Mouse (Mus musculus) lung, postnatal 4 days (tissue): ENCODE results near the gene Zfp362.

ENCODE experiments used
- DNase-seq, 2 experiments: peaks; one replicate each; pipeline ENCODE4 v3.0.0; 2021

The Zfp362 gene

DNA sequence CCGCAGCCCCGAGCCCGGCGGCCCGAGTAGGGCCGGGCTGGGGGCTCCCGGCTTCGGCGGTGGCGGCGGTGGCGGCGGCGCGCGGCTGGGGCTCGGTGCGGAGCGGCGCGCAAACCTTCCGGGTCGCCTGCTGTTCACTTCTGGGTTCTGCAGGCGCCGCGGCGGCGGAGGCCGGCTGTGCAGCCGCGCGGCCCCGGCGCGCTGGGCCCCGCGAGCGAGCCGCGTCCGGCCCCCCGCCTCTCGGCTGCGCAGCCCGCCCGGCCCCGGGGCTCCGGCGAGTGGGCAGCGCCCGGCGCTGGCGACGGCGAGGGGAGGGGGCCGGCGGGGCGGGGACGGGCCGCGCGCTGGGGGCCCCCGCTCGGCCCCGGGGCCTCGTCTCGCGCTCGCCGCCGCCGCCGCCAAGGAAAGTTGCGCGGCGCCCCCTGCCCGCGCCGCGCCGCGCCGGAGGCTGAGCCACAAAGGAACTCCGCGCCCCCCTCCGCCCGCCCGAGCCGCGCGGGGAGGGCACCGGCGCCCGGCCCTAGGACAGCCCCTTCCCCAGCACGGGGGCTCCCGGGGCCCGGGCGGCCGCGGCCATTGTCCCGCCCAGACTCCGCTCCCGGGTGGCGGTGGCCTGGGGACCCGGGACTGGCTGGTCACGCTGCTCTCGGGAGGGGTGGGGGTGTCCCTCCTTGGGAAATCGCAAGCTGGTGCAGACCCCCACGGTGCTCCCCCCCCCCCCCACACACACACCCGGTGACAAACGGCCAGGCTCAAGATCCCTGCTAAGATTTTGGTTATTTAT is at the start of gene Zfp362:
Gene Zfp362, minus strand, starts transcription at position 3 of the 784 bp plus-strand sequence.
- DNase-seq, result peak; percentile 69 to 81

DNA sequence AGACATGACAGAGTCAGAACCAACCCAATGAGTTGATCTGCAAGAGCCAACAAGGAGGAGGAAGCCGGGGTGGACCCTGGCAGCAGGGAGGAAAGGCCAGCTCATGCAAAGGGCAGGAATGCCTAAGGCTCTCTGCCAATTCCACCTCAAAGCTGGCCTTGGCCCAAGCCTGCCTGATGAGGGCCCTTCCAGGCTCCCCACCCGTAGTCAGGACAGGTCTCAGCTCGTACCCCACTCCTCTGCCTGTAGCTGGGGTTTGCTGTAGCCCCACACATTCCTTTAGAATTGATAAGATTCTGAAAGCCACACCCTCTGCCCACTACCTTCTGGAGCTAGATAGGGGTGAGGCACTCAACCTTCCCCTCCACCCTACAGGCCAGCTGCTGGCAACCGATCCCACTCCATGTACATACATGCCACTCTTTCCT is 49.8 kb upstream of the Zfp362 start:
- DNase-seq, result peak; percentile 86 to 89

DNA sequence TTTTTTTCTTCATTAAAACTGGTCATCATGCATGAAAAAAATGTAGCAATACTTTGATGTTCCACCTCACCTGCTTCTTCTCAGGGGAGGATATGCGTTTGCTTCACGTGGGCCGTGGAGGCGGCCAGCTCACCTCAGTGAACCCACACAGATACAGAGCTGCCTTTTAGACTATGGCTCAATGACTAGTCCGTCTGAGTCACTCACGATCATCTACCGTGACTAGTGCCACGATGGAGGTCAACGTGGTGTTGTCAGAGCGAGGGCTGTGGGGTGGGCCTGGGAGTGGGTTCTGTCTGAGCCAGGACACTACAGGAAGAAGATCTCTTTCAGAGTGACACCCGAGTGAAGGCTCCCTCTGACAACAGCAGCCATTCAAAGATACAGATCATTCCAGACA is 47.3 kb upstream of the Zfp362 start:
- no peak for DNase-seq

DNA sequence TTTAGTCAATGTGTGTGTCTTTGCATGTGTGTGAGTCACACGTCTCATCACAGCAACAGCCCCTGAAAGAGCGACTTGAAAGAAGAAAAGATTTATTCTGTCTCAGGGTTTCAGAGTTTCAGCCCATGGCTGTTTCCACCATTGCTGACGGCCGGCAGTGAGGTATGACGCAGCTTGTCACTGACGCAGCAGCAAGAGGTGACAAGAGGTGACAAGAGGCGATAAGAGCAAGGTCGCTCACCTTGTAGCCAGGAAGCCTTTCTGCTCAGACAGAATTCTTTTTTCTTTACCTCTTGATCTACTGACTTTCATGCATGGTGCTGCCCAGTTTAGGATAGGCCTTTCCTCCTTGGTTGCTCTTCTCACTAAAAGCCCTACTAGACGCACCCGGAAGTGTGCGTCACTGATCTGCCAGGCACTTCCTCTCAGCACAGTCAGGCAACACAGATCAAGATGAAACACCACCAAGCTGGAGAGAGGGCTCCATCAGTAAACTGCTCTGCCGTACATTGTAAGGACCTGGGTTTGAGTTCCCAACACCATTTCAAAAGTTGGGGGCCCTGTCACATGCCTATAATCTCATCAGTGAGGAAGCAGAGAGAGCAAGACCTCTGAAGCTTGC is 46.5 kb upstream of the Zfp362 start:
- no peak for DNase-seq

DNA sequence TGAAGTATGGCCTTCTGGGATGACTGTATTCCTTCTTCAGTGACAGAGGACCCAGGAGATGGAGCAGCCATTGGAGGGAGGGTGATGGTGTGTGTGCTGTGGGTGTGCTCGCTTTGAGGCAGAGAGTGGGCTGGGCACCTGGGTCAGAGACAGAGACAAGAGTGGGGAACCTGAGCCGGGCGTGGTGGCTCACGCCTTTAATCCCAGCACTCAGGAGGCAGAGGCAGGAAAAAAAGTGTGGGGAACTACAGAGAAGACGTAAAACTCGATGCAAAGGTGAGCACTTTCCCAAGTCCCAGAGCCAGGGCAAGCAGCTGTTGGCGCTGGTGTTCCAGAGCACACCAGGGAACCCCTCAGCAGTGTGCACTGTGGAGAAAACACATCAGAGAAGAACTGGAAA is 43.8 kb upstream of the Zfp362 start:
- no peak for DNase-seq

DNA sequence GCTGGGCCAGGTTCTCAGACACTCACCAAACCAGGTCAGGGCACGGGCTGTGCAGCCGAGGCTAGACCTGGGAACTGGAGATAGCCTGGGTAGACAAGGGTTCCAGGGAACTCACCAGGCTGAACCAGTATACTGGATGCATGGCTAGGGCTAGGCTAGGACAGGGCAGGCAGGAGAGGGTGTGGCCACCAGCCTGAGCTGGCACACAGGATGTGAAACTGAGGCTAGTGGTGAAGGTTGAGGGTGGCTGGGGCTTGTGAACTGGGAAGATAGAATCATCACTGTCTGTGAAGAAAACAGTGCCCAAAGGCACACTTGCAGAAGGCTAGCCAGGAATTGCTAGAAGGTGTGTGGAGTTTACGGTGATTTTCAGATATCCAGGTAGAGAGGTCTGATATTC is 43.1 kb upstream of the Zfp362 start:
- no peak for DNase-seq

DNA sequence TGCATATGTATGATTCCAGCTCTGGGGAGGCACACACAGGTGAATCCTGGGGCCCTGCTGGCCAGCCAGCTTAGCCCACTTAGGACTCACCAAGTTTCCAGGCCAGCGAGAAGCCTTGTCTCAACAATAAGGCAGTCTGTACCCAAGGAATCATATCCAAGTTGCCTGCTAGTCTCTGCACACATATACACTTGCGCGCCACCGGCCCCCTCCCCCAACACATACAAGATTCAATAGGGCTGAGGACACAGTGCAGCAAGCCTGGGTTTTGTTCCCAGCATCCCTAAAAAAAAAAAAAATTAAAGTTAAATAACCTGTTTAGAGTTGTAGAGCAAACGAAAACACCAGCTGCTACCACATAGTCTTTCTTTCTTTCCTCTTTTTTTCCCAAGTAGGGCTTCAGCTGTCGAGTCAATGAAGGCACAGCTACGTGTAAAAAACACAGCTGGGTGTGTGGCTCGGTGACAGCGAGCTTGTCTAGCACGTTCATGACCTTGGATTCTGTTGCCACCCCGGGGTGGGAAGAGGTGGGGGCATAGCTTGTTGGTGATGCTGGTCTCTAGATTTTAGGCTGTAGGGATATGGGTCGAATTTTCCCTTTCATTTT is 39.6 kb upstream of the Zfp362 start:
- DNase-seq, result no peak

DNA sequence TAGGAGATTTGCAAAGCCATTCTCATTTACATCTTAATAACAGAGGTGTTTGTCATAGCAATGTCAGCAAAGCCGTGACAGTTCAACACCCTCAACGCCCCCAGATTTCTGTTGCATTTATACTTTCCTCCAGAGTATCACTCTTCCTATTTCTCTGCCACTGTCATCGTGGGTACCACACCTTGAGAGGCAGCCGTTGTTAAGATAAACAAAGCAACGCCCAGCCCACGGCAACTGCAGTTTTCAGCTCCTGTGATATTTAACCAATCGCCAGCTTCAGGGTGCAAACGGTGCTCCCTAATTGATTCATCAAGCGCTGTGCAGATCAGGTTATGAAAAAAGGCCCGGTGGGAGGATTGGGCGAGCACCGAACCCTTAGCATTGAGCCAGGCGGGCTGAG is 38.7 kb upstream of the Zfp362 start:
- DNase-seq, result no peak

DNA sequence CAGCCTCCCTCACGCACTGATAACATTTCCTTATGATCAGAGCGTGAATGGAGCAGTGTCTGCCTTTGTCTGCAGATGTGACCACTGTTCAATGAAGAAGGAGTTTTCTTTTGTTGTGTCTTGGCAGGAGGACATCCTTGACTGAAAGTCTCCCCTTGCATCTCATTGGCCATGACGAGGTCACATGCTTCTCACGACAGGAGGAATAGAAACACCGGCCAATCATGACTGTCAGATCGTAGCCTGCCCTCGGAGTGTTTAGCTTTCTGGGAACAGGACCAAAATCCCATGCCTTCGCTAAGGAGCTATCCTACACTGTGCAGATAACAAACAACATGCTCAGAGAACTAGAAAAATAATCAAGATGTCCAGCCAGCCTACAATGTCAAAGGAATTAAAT is 35.4 kb upstream of the Zfp362 start:
- DNase-seq, result peak in 1 of 2 experiments; percentile 46

DNA sequence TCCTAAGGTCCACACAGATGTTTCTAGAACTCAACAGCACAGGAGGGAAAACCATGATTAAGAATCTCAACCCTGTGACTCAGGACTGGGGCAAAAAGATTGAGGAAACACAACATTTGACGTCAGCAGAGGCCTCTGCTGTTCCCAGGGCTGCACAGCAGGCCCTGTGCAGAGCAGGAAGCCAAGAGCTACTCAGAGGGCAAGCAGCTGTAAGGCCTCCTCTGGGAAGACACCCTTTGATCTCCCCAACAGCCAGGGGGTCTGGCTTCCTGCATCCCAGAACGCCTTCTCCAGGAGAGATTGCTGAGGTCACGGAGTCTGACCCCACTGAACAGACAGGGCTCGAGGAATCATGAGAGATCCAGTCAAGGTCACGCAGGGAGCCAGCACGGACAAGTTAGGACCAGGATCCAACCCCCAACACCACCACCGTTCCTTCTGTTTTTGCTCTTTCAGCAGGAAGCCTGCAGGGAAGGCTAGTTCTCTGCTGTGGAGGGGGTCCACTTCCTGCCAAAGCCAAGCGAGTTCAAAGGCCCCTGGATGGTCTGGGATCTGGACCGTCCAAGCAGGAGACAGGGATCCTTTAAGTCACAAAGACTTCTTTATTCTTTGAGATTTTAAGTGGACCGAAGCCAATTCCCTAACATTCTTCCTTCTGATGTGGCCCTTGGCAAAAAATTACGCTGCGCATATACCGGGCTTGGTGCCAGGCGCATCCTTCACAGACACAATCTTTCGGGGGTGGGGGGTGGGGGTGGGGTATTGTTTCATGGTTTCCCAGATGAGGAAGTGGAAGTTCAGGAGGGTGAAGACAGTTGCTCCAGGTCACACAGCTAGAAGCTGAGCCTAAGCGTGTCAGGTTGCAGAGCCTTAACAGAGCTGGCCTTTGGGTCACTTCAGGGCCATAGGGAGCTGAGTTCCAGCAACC is 34.2 kb upstream of the Zfp362 start:
- peak; percentile 71 to 82 for DNase-seq

DNA sequence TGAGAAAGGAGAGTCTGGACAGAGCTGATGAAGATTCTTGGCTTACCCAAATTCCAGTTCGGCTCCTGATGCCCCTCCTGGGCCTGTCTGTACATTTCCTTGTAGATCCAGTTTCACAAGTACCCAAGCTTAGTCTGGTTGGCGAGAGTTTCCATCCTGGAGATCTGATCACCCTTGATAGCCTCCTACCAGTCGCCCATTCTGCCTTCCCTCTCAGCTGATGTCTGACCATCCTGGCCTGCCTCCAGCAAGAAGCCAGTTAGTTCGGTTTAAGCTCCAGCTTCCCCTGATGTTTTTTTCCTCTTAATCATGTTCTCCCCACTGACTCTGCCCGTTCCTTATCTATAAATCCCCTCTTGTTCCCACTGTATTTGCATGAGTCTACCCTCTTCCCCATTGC is 32.4 kb upstream of the Zfp362 start:
- no peak for DNase-seq

DNA sequence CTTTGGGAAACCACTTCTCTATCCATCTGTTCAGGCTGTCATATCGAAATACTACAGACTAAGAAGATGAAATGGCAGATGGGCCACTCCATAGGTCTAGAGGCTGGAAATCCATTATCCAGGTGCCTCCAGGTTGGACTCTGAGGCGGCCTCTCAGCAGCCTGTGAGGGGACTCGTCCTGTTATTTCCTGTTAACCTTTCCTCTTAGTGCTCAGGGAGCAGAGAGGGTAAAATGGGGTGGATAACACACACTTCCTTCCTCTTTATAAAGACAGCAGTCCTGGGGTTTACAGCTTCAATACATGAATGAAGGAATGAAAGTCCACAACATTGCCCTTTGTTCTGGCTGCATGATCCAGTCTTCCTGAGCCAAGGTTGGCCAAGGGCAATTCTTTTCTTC is 18.3 kb upstream of the Zfp362 start:
- DNase-seq, result no peak

DNA sequence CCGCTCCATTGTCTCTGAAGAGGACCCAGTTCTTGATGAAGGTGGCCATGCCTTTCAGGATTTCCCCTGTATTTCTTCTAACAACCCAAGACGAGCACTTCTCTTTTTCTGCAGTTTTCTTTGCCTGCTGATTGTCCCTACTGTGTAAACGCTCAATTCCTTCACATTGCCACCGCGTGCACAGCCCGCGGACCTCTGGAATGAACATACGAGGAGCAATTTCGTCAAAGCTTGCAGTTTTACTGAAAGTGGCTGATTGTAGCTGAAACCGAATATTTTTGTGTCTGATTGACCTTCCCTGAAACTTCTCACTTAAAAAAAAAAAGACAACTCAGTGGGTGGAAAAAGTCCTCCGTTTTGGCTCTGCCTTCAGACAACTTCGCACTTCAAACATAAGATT is 14.7 kb upstream of the Zfp362 start:
- DNase-seq, result no peak

DNA sequence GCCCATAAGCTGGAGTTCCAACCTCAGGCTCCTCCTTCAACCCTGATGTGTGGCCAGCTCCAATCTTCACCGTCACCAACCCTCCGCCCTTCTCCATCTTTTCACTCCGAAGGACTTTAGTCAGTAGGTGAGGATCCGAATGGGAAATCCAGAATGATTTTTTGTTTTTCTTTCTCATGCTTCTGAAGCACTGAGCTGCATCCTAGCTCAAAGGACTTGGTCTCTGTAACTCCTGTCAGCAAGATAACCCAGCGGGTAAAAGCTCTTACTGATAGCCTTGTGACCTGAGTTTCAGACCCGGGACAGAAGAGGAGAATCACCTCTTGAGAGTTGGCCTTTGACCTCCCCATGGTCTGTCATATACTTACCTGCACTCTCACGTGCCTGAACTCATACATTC is 11.2 kb upstream of the Zfp362 start:
- DNase-seq, result no peak

DNA sequence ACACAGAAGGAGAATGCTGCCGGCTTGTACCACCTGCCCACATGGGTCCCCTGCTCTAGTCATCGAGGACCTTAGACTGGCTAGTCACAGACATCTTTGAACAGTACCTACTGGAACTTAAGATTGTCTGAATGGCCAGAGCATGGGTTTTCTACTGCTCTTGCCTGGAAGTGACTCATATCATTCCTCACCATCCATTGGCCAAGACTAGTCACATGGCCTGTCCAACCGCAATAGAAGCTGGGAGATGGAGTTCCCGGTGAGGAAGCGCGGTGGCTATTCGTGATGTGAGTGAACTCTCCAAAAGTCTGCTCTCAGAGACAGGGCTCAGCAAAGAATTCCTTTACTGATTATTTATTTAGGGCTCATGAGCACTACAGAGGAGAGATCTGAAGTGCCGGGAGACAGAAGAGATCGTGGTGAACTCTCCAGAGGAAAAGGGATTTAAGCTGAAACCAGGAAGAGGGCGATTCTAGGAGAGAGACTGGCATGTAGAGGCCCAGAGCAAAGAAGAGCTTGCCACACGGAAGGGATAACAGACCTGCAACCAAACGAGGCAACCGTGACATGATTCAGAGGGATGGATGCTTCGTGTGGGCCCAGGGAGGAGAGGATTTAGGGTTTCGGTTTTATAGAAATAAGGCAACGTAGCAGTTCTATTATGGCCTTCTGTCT is 5.7 kb upstream of the Zfp362 start:
- DNase-seq, result peak; percentile 79 to 84

DNA sequence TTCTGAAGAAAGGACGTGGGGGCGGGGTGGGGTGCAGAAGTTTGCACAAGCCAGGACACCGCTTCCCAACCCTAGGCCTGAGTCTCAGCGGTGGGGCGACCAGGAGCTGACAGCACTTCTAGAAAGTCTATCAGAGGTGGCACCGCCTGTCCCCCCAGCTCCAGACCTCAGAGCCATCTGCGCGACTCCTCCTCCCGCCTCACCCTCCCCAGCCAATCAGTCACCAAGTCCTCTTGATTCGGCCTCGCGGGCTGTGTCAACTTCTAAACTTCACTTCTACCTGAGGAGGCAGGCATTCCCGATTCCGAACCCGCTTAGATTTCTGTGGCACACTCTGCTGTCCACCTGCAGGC is 958 bp upstream of the Zfp362 start:
- DNase-seq, result peak; percentile 76 to 85

DNA sequence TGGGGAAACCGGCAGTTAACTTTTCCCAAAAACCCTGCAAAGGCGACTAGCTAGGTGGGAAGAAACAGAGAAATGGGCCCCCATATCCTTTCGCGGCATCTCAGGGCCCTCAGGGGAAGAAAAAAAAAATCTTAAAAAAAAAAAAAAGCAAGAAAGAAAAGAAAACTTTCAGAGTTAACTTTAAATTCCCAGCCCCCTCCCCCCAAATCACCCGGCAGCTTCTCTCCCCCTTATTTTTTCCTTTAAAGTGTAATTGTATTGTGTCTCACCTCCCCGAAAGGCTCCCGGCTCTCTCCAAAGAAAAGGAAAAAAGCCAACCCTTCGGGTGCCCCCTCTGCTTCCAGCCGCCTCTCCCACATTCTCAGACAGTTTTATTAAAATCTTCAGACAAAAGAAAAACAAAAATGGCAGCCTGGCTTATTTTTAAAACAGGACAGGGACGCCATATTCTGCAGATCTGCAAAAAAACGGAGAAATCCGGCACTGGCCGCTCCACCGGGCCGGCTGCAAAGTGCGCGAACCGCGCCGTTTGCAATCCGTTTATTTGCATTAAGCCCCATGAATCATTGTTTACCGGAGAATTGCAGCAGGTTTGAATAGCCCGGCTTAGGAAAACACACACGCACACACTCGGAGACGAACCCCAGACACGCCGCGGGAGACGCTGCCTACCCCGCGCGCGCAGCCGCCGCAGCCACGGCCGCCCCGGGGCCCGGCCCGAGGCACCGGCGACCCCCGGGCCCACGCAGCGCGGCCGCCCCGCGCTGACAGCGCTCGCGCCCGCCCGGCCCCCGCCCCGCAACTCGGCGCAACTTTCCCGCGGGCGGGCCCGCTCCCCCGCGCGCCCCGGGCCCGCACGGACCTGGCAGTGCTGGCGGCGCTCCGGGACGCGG is 449 bp downstream of the Zfp362 start:
- peak; percentile 56 to 59 for DNase-seq

DNA sequence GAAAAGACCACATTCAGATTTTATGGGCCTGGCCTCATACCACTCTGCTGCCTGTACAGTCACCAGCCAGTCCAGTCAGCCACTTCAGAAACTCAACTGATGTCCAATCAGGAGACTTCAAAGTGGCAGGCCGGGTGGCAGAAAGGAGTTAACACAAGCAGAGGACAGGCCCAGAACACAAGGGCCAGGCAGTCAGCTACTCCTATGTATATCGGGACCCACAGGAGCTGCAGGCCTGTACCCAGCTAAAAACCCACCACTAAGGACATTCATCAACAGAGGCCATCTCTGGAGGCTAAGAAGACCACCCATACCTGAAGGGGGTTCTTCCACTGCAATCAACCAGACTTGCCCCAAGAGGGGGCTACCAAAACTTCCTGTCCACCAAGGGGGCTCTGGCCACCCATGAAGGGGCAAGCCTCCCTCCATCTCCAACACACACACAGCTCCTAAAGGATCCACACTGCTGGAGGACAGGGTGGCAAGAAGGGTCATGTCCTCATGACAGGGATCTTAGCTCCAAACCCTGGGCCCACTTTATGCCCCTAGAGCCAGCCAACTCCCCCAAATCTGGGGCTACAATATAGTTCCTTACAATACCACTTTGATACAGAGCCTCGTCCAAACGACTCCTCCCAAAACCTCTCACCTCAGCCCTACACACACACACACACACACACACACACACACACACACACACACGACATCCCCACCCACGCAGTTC is 1.3 kb downstream of the Zfp362 start:
- peak; percentile 49 to 58 for DNase-seq

DNA sequence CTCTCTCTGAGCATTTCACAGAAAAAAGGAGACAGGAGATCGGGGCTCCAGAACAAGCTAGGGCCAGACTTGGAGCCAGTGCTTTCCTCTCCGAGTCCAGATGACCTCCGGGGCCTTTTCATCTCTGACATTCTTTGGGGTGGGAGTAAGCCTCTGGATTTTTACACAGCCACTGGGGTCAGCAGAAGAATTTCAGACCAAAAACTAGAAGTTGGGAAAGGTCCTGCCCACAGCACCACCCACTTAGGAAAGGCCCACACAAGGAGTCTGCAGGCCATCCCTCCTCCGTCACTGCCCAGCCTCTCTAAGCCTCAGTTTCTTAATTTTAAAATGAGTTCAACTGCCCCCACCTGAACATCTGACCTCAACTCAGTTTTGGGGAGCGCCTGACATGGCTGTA is 2.3 kb downstream of the Zfp362 start:
- no peak for DNase-seq

DNA sequence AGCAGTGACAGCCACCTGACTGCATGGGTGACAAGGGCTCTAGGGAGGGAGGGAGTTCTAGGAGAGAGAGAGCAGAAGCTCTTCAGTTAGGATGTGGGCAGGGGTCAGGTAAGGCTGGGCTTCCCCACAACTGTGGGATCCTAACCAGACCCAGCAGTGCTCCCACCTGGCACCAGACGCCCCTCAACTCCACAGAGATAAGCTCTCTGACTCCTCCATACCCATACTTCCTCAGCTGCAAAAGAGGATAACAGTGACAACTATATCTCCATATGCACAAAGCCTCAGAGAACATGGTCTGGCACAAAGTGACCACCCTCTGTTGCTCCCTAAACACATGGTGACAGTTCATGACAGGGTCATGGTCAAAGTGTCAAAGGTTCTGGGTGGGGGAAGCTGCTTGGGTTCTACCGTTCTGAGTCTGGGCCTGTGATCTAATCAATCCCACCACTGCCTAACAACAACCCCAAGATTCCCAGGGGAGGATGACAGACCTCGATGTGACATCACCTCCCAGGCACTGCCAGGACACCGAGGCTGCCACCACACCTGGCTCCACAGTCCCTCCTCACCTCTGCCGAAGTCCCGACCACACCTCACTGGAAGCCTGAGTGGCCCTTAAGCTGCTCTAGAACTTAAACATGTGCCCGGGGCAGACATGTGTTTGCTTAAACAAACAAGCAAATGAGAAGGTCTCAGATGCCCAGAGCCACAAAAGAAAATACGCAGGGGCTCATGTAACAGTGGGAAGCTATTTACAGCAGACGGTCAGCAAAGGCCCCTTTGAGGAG is 4.0 kb downstream of the Zfp362 start:
- peak; percentile 39 to 65 for DNase-seq
